Mouse (Mus musculus) G1E (cell line): ENCODE data around the gene Enpp5.

Experiments
- CTCF ChIP-seq: IDR thresholded peaks from 2 replicates; pipeline ENCODE4 v1.5.1; 2012; ENCODE audit warnings: low read depth, low read length, inconsistent platforms, mixed read lengths
- GATA1 ChIP-seq: IDR thresholded peaks from 2 replicates; pipeline ENCODE4 v1.6.1; 2012; ENCODE audit warnings: borderline replicate concordance, low read length, inconsistent platforms, mixed read lengths
- GATA2 ChIP-seq: IDR thresholded peaks from 2 replicates; pipeline ENCODE4 v1.6.1; 2012; ENCODE audit warnings: low read depth, low read length, inconsistent platforms, borderline replicate concordance
- POLR2AphosphoS5 ChIP-seq: IDR thresholded peaks from 2 replicates; pipeline ENCODE4 v1.6.1; 2012; ENCODE audit warnings: low read depth, low read length, inconsistent platforms; ENCODE audit not compliant: insufficient replicate concordance
- TAL1 ChIP-seq: conservative IDR thresholded peaks from 2 replicates; pipeline ENCODE4 v1.6.1; 2012; ENCODE audit warnings: low read depth, low read length, inconsistent platforms, mixed read lengths

- TF ChIP-seq CTCF: no peak
- TF ChIP-seq GATA1: no peak
- TF ChIP-seq POLR2AphosphoS5: no peak
- TF ChIP-seq GATA2: no peak
- no peak for TF ChIP-seq TAL1
Observed at GRCm38 (mm10) chr17:44129092-44129750, 50.6 kb downstream of the Enpp5 start.
